Mouse (Mus musculus): ENCODE results near the gene Lrrc40.
"Not testable (repeated sequence)": the region's sequence is repeated elsewhere in the genome, so short reads cannot be mapped to it uniquely, and the experiment has no call there.

Gene Lrrc40

GRCm38 (mm10) chr3:158093919-158094318 lies 57.5 kb downstream of the Lrrc40 start:
- DNase-seq, result no peak

GRCm38 (mm10) chr3:158102043-158102442 lies 65.6 kb downstream of the Lrrc40 start:
- not testable (repeated sequence) for DNase-seq

- not testable (repeated sequence) for DNase-seq
Observed at GRCm38 (mm10) chr3:158102530-158102929, 66.1 kb downstream of the Lrrc40 start.

GRCm38 (mm10) chr3:158103467-158103866 lies 67.0 kb downstream of the Lrrc40 start:
- DNase-seq, result no peak

GRCm38 (mm10) chr3:158105260-158105659 lies 68.8 kb downstream of the Lrrc40 start:
- no peak for DNase-seq
